Mouse (Mus musculus): Measurements from ENCODE around the gene Arid1a. TPM values are rescaled to one million over a fixed set of nuclear protein-coding genes. Genes with fewer than 3 reads are reported as not detected.

Gene Arid1a
- total RNA-seq, 2 experiments from 2014 or later: 27.0 to 106 TPM

DNA sequence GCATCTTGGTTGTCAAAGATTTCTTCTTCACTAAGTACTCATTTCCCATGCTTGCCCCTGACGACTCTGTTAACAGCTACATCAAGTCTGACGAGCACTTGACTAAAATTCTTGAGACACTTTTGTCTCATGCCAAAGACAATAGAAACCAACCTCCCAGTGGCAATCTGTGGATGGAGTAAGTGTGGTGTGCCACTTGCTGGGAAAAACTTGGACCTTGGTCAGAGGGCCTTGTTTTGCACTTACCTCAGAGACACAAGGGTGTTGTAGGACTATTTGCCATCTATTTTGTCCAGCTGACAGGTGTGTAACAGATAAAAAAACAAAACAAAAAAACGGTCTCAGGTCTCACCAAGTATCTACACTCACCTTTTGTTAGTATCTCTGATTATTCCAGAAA lies 80.4 kb downstream of the Arid1a start:
- no peak for ATAC-seq (replicated peaks; ENCODE audit: poor library complexity)

DNA sequence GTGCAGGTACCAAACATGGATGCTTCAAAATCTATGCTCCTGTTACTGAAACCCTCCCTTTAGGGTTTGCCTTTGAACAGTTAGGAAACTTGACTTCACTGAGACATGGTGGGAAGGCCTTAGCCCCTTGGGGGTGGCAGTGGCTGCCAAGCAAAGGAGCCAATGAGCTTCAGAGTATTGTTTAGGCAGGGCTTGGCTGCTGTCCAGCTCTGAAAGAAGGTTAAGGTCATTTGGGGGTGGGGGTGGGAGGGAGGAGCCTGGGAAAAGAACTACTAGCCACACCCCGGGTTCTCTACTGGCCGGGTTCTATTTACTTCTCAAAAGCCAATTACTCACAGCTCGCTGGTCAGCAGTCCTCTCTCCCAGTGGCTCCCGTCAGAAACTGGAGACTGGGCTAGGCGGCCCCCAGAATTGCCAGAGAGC lies 81.0 kb downstream of the Arid1a start:
- ATAC-seq (replicated peaks; ENCODE audit: poor library complexity): no peak

DNA sequence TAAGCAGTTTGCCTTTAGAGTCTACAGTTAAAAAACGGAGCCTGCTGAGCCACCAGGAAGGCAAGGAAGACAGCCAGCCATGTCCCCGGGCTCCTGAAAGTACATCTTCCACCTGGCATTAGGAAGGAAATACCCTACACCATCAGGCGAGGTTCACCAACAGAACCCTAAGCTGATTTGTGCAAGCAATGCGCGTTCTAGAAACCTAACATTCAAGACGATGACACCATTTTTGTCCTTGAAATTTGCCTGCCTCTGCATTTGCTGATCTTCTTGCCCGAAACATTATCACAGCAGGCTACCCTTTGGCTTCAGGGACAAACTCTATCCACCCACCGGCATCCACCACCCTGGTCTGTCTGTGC lies 82.3 kb downstream of the Arid1a start:
- no peak for ATAC-seq (replicated peaks; ENCODE audit: poor library complexity)

DNA sequence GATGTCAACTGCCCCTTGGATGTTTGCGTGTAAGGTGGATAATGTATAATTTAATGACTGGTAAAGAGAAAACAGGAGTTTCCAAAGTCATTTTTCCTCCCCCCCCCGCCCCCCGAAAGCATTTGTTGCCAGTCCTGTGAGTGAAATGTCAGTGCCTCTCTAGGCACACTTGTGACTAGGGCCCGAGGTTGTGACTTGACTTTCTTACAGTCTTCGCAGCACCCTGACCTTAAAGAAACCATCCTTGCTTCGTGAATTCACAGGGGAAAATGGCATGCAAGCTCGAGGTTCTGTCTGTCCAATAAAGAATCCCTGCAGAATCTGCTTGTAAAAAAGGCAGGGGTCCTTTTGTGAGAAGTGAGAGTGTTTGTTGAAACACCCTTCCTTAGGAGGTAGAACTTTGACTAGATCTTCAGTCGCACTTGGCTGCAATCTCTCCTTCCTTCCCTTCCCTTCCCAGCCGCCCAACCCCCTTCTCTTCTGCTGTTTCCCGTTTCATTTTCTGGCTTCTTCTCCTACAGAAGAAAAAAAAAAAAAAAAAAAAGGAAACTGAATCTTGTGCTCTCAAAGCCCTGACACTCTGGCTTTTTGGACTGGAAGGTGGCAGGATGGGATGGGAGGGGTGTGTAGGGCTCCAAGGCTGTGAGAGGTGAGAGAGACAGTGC lies 82.8 kb downstream of the Arid1a start:
- ATAC-seq (replicated peaks; ENCODE audit: poor library complexity): no peak

GRCm38 (mm10) chr4:133672845-133673647 lies 83.5 kb downstream of the Arid1a start:
- ATAC-seq (replicated peaks; ENCODE audit: poor library complexity): peak; percentile 63

- peak; percentile 30 for ATAC-seq (replicated peaks; ENCODE audit: poor library complexity)
Measured at GRCm38 (mm10) chr4:133671881-133672844, 84.4 kb downstream of the Arid1a start, which contains the start of gene Pigv. Pigv (minus strand) TSS chr4:133672647.

- peak; percentile 29; the same call in 1 of the 2 replicates for ATAC-seq (replicated peaks; ENCODE audit: poor library complexity)
Measured at GRCm38 (mm10) chr4:133671184-133671880, 85.2 kb downstream of the Arid1a start.

DNA sequence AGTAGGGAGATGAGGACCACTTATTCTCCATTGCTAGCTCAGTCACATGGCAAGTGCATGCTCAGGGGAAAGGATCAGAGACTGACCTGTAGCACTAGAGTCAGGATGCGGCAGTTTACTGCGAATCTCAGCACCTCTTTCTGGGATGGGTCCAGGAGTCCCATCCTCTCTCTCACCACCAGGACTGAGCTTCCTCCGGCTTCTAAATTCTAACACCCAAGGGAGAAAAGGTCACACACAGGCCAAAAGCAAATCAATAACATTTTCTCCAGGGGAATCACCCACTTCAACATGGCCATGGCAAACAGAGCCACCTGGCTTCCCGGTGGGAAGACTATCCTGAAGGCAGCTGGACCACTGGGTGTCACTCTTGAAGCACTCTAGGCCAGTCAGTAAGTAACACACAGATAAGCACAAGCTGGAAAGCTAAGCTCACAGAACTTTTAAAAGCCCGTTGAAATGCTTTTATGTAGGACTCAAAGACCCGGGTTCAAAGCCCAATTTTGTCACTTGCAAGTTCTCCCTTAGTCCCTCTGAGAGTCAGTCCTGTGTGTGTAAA lies 86.8 kb downstream of the Arid1a start:
- no peak for ATAC-seq (replicated peaks; ENCODE audit: poor library complexity)

- no peak for ATAC-seq (replicated peaks; ENCODE audit: poor library complexity)
Measured at GRCm38 (mm10) chr4:133668537-133668936, 88.0 kb downstream of the Arid1a start.

DNA sequence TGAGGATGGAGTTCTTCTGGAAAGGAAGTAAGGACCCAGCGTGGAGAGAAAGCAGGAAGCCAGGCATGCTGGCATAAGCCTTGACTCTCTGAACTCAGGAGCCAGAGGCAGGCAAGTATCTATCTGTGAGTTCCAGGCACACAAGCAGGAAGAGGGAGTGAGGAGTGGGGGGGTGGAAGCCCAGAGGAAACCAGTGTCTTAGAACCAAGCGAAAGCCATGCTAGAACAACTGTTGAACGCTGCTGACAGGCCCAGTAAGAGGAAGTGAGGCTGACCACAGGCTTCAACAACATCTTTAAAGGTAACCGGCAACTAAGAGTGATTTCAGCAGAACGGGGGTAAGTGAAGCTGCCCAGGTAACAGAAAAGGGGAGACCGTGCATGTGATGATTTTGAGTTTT lies 90.4 kb downstream of the Arid1a start:
- ATAC-seq (replicated peaks; ENCODE audit: poor library complexity): peak; percentile 71

DNA sequence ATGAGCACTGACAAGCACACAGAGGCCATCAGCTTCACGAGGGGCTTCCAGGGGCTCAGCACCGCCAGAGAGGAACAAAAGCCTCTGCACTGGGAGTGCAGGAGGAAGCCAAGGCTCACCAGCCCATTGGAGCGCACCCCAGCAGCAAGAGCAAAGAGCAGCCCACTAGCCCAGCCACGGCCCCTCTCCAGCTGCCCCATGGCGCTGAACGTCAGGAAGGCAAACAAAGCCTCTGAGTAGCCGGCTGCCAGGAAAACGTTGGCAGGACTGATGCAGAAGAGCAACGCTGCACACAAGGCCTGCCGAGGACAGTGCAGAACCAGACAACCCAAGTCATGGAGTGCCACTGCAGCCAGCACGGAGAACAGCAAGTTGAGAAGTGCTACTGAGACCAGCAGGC lies 91.5 kb downstream of the Arid1a start:
- ATAC-seq (replicated peaks; ENCODE audit: poor library complexity): no peak

DNA sequence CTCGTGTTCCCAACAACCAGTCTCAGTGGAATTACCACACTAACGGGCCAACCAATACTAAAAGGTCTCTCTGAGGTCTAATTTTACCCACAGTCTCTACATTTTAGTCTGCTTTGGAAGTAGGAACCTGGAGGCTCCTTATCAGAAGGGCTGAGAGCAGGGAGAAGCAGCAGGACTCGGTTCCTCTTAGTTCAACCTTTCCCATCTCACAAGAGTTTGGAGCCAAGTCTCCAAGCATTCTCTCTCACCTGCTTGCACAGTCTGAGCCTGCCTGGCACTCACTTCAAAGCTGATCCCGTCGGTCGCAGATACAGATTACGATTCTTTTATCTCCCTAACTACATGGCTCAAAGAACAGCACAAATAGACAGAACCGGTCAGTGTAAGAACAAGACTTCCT lies 93.6 kb downstream of the Arid1a start:
- no peak for ATAC-seq (replicated peaks; ENCODE audit: poor library complexity)

- ATAC-seq (replicated peaks; ENCODE audit: poor library complexity): no peak
Measured at GRCm38 (mm10) chr4:133662421-133662820, 94.1 kb downstream of the Arid1a start.

DNA sequence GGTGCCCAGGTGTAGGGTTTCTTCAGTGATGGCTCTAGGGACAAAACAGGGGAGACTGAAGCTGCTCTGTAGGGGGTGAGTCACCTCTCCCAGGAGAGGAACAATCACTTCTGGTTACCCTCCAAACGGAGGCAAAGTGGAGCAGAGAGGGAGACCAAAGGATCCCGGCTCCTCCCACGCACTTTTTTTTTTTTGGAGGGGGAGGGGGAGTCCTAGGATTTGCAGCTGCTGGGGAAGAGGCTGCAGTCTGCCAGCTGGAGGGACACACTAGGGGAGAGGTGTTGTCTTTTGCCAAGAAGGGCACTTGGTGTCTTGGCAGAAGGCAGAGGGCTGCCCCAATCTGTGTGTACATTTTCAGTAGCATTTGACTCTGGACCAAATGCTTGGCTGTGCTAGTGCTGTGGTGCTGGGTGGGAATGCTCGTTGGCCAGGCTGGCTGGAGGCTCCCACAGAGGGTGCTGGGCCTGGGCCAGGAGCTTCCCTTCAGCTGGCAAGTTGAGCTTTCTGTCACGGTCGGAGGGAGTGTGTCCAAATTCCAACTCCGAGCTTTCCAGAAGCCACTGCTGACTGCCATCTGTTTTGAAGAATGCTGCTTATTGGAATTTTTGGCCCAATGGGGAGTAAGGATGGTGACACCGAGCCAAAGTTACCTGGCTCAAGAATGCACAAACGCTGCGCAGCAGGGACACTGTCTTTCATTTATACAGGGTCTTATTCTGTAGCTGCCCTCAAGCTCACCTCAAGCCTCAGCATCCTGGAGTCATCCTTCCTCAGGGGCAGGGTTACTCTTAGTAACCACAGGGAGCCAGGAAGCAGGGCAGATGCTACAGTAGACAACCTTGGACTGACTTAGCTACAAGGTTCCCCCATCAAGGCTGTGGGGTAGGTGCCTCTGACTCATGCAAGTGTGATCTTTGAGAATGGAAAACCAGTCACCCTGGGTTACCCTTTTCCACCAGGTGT lies 96.1 kb downstream of the Arid1a start:
- ATAC-seq (replicated peaks; ENCODE audit: poor library complexity): peak; percentile 32

GRCm38 (mm10) chr4:133659497-133660192 lies 96.9 kb downstream of the Arid1a start:
- ATAC-seq (replicated peaks; ENCODE audit: poor library complexity): peak; percentile 77

DNA sequence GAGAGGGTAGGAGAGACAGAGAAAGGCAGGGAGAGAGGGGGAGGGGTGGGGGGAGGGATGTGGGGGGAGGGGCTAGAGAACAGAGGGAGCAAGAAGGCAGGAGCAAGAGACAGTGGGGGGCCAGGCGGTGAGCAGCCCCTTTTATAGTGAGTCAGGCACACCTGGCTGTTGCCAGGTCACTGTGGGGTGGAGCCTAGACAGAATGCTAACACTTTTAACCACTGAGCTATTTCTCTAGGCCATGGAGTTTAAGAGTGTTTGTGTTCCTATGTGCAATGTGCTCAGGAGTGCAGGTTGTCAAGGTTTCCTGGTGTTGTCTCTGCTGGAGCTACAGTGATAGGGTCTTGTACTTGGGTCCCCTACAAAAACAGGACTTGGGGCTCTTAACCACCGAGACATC lies 97.8 kb downstream of the Arid1a start:
- no peak for ATAC-seq (replicated peaks; ENCODE audit: poor library complexity)

DNA sequence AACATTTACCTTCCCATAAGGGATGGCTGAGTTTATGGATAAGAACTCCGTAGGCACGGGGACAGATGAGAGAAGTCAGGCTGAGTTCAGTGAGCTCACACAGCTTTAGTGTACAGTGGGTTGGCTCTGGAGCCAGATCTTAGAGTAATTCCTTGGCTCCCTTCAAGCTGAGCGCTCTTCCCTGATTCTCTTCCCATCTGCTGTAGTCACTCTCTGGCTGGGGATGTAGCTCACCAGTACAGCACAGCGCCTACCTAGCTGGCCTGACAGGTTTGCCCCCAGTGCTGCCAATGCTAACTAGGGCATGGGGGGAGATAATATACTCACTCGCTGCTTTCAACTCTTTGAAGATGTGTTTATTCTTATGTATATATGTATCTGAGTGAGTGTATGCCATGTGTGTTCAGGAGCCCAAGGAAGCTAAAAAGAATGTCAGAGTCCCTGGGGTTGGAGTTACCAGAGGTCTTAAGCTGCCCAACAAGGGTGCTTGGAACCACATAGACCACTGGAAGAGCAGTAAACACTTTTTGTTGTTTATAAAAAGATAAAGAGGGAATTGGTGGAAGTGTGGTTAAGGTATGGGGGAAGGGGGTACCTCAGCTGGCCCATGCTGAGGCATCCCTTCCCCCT lies 98.6 kb downstream of the Arid1a start:
- ATAC-seq (replicated peaks; ENCODE audit: poor library complexity): no peak

DNA sequence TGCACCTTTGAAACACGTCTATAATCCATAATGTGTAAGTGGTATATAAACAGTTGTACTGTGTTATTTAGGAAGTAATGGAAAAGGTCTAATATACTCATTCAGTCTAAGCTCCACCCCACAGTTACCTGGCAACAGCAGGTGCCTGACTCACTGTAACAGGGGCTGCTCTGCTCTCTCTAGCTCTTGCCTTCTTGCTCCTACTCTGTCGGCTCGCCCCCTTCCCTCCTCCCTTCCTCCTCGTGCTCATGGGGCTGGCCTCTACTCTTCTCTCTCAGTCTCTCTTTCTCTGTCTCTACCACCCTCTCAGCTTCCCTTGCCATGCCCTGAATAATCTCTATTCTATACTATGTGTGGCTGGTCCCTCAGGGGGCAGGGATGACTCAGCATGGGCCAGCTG lies 99.6 kb downstream of the Arid1a start:
- ATAC-seq (replicated peaks; ENCODE audit: poor library complexity): no peak
